Comparison of ENCODE assay signal across 8 mouse cellular contexts in genomic region chr15:85177576-85177975, GRCm38 (mm10). TPM values are rescaled to one million over a fixed set of nuclear protein-coding genes. Genes with fewer than 3 reads are reported as not detected.
DNase-seq lines count a peak whose midpoint lies in the region; ATAC-seq and TF ChIP-seq lines count a peak whose summit lies in the region.

No protein-coding gene starts in this region.

- H3K4me2 ChIP-seq in lung, embryonic 14.5 days, result no peak overlapping the region; the same call in 1 of the 2 replicates
- H3K4me2 ChIP-seq in heart, embryonic 12.5 days, result peak overlapping the region; percentile 55

- WGBS in lung, embryonic 14.5 days, result 34% methylated on average over 8 of the region's 8 CpGs
- 53% methylated on average over 8 of the region's 8 CpGs for WGBS in heart, embryonic 12.5 days

- peak; percentile 25 to 40 for DNase-seq in cerebellum, postnatal 36 days
- DNase-seq in cerebellum, adult 11 months, result no peak
- peak; percentile 83 for DNase-seq in lung, embryonic 14.5 days
- no peak for DNase-seq in lung, adult 18-20 months
- DNase-seq in NIH3T3 (ENCODE audit: low read depth), result peak; percentile 83
- peak; percentile 58 for DNase-seq in retina, embryonic 14.5 days (ENCODE audit: low spot score)
- DNase-seq in urinary bladder, postnatal 10 days (ENCODE audit: low spot score), result no peak

- H3K36me3 ChIP-seq in lung, embryonic 14.5 days (ENCODE audit: insufficient read depth), result no peaks in the 10 kb centered on the region
- no peaks in the 10 kb centered on the region for H3K36me3 ChIP-seq in heart, embryonic 12.5 days

- no peak overlapping the region for H3K4me3 ChIP-seq in lung, embryonic 14.5 days (ENCODE audit: low read depth, low read length)
- H3K4me3 ChIP-seq in heart, embryonic 12.5 days, result peak overlapping the region; percentile 14; the same call in 1 of the 2 replicates

- H3K4me1 ChIP-seq in lung, embryonic 14.5 days (ENCODE audit: insufficient read depth), result peaks cover 12% of the 10 kb centered on the region
- peaks cover 58% of the 10 kb centered on the region for H3K4me1 ChIP-seq in heart, embryonic 12.5 days (replicated peaks)

- no peak for TF ChIP-seq CTCF in lung, embryonic 14.5 days (IDR thresholded peaks at IDR 0.05; ENCODE audit: low read depth)

- H3K9ac ChIP-seq in lung, embryonic 14.5 days, result no peak overlapping the region
- no peak overlapping the region for H3K9ac ChIP-seq in heart, embryonic 12.5 days

- H3K9me3 ChIP-seq in lung, embryonic 14.5 days (ENCODE audit: low read depth, low read length), result no peaks in the 10 kb centered on the region
- 0 out of 2 replicates have a peak, but pooled peaks cover 5% of the 10 kb centered on the region for H3K9me3 ChIP-seq in heart, embryonic 12.5 days (replicated peaks)

- 0 out of 2 replicates have a peak, but pooled peaks have one; percentile 44 for ATAC-seq in lung, embryonic 14.5 days (ENCODE audit: insufficient read depth)
- ATAC-seq in heart, embryonic 12.5 days (ENCODE audit: insufficient number of reproducible peaks, low FRiP score), result peak; percentile 65

- H3K27ac ChIP-seq in lung, embryonic 14.5 days (ENCODE audit: low read depth), result 0 out of 2 replicates have a peak overlapping the region, but pooled peaks have one; percentile 58
- H3K27ac ChIP-seq in heart, embryonic 12.5 days (ENCODE audit: poor library complexity, severe bottlenecking), result peak overlapping the region; percentile 83

- no peaks in the 10 kb centered on the region for H3K27me3 ChIP-seq in lung, embryonic 14.5 days (ENCODE audit: insufficient read depth, low read length)
- H3K27me3 ChIP-seq in heart, embryonic 12.5 days (replicated peaks), result no peaks in the 10 kb centered on the region

RNA-seq across cellular contexts. Expression of gene Fbln1, which starts 28.2 kb away (rescaled TPM):
- 277 and 302 TPM in 2 replicates for polyA plus RNA-seq in lung, embryonic 14.5 days (2014; fragmentation: Nextera tagmentation; extraction: Ambion mirVana)
- 142 and 145 TPM in 2 replicates for polyA plus RNA-seq in heart, embryonic 12.5 days (2016; fragmentation: Nextera tagmentation; extraction: Ambion mirVana)

RNA-seq across cellular contexts. Expression of gene Ribc2, which starts 45.7 kb away (rescaled TPM):
- polyA plus RNA-seq in lung, embryonic 14.5 days (2014; fragmentation: Nextera tagmentation; extraction: Ambion mirVana), result 0.36 and 0.37 TPM in 2 replicates
- 0.13 TPM in 1 of 2 replicates, not detected in the other for polyA plus RNA-seq in heart, embryonic 12.5 days (2016; fragmentation: Nextera tagmentation; extraction: Ambion mirVana)

RNA-seq across cellular contexts. Expression of gene Smc1b, which starts 45.8 kb away (rescaled TPM):
- 0.16 and 0.21 TPM in 2 replicates for polyA plus RNA-seq in lung, embryonic 14.5 days (2014; fragmentation: Nextera tagmentation; extraction: Ambion mirVana)
- polyA plus RNA-seq in heart, embryonic 12.5 days (2016; fragmentation: Nextera tagmentation; extraction: Ambion mirVana), result 0.09 and 0.13 TPM in 2 replicates

Comparison
In these comparisons a context has a peak if more than half of its experiments do, and no peak if none do; other contexts are left out.
1. DNase-seq: peak in cerebellum, postnatal 36 days (2 of 2), lung, embryonic 14.5 days (single experiment), NIH3T3 (single experiment) and retina, embryonic 14.5 days (single experiment); none in cerebellum, adult 11 months (single experiment), lung, adult 18-20 months (0 of 2) and urinary bladder, postnatal 10 days (single experiment).